Mouse (Mus musculus): ENCODE measurements around the gene Kank2. TPM values are rescaled to one million over a fixed set of nuclear protein-coding genes. Genes with fewer than 3 reads are reported as not detected.

Gene Kank2
- polyA plus RNA-seq, 1 experiment from 2014 or later = 2.8 TPM

DNA sequence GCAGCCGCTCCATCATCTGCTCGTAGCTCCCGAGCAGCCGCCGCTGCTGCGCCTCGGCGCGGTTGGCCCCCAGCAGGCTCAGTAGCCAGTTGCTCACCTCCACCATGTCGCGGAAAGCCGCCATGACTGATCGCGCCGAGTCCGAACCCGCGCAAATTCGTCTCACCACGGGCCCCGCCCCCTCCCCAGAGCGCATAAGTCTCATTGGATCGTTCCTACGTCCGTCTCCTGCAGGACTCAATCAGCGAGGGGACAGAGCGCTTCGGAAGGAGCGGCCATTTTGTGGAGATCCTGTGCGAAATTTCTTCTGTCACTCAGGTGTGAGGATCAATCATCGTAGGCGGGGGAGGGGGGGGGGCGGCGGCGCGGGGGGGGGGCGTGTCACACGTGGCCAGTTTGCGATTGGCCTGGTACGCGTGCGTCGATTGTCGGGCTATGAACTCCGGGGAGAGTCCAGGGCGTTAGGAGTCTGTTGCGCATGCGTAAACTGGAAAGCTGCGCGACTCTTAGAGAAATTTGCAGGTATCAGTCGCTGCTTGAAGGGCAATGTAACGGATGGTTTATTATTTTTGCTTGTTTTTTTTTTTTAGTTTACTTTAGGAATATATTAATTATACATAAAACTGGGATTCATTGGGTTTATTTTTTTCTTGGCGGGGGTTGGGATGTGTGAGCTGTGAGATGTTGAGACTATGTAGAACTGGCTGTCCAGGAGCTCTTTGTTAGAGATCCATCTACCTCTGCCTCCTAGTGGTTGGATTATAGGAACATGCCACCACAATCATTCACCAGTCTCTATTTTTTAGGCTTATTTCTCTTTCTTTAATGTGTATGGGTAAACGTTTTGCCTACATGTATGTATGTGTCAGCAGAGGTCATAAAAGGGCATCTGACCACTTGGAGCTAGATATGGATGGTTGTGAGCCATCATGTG is 38.1 kb downstream of the Kank2 start, which contains the start of gene Spc24:
Gene Spc24, minus strand, starts transcription at position 149 of the 934 bp plus-strand sequence.
- Histone ChIP-seq H3K36me3 (replicated peaks; ENCODE audit: insufficient read depth, low read length) (peaks cover 9% of the 10 kb centered on the region), H3K4me1 (ENCODE audit: insufficient read depth) (peaks cover 32% of the 10 kb centered on the region), H3K4me3 (ENCODE audit: low read depth, low read length) (peak within 1 kb of the TSS; percentile 90), H3K9ac (replicated peaks) (peak within 1 kb of the TSS; percentile 82), H3K4me2 (ENCODE audit: low read depth, low read length) (peak within 1 kb of the TSS; percentile 89), H3K27ac (ENCODE audit: low read depth) (peak within 1 kb of the TSS; percentile 81), H3K27me3 (ENCODE audit: insufficient read depth, low read length) (no peaks in the 10 kb centered on the region), H3K9me3 (ENCODE audit: low read length) (no peaks in the 10 kb centered on the region)
- TF ChIP-seq EP300 (IDR thresholded peaks at IDR 0.05; ENCODE audit: low read depth) (no peak), CTCF (IDR thresholded peaks at IDR 0.05; ENCODE audit: low read depth) (peak; percentile 72)
- ATAC-seq = peak; percentile 95
- WGBS (ENCODE audit: insufficient replicate concordance) = under 1% methylated on average over 48 of the region's 54 CpGs
- peak; percentile 96 for DNase-seq

DNA sequence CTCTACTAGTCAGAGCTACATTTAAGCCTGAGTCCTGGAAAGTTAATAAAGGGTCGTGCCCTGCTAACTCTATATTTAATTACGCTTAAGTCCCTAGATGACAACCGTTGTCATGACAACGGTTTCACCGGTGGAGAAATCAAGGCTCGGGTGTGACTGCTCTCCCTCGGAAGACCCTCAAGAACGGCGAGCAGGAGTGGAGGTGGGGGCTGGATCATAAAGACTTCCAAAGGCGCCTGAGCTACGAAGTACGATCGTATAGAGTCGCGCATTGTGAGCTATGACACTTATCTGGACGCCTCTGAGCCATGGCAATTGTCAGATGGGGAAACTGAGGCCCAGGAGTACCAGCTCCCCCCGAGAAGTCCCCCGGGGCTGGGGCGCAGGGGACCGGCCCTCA is 38.8 kb downstream of the Kank2 start:
- DNase-seq = no peak
- no peaks in the 10 kb centered on the region for H3K9me3 ChIP-seq (ENCODE audit: low read length)
- WGBS (ENCODE audit: insufficient replicate concordance) = under 1% methylated on average over 20 of the region's 20 CpGs
- H3K4me3 ChIP-seq (ENCODE audit: low read depth, low read length) = peak overlapping the region; percentile 90
- H3K27me3 ChIP-seq (ENCODE audit: insufficient read depth, low read length) = no peaks in the 10 kb centered on the region
- peak overlapping the region; percentile 82 for H3K9ac ChIP-seq (replicated peaks)
- peaks cover 12% of the 10 kb centered on the region for H3K36me3 ChIP-seq (replicated peaks; ENCODE audit: insufficient read depth, low read length)
- H3K27ac ChIP-seq (ENCODE audit: low read depth) = peak overlapping the region; percentile 41; the same call in 1 of the 2 replicates
- ATAC-seq = no peak; the same call in 1 of the 2 replicates
- H3K4me2 ChIP-seq (ENCODE audit: low read depth, low read length) = peak overlapping the region; percentile 89
- H3K4me1 ChIP-seq (ENCODE audit: insufficient read depth) = peaks cover 32% of the 10 kb centered on the region
- TF ChIP-seq EP300 (IDR thresholded peaks at IDR 0.05; ENCODE audit: low read depth) = no peak
- TF ChIP-seq CTCF (IDR thresholded peaks at IDR 0.05; ENCODE audit: low read depth) = no peak

GRCm38 (mm10) chr9:21758576-21759529 is 39.7 kb downstream of the Kank2 start:
- peaks cover 32% of the 10 kb centered on the region for H3K4me1 ChIP-seq (ENCODE audit: insufficient read depth)
- peak overlapping the region; percentile 82 for H3K9ac ChIP-seq (replicated peaks)
- no peaks in the 10 kb centered on the region for H3K9me3 ChIP-seq (ENCODE audit: low read length)
- no peaks in the 10 kb centered on the region for H3K27me3 ChIP-seq (ENCODE audit: insufficient read depth, low read length)
- H3K27ac ChIP-seq (ENCODE audit: low read depth) = no peak overlapping the region
- TF ChIP-seq CTCF (IDR thresholded peaks at IDR 0.05; ENCODE audit: low read depth) (no peak), EP300 (IDR thresholded peaks at IDR 0.05; ENCODE audit: low read depth) (no peak)
- ATAC-seq (no peak), DNase-seq (no peak)
- peaks cover 13% of the 10 kb centered on the region for H3K36me3 ChIP-seq (replicated peaks; ENCODE audit: insufficient read depth, low read length)
- peak overlapping the region; percentile 89 for H3K4me2 ChIP-seq (ENCODE audit: low read depth, low read length)
- peak overlapping the region; percentile 90 for H3K4me3 ChIP-seq (ENCODE audit: low read depth, low read length)
- 57% methylated on average over 14 of the region's 14 CpGs for WGBS (ENCODE audit: insufficient replicate concordance)

DNA sequence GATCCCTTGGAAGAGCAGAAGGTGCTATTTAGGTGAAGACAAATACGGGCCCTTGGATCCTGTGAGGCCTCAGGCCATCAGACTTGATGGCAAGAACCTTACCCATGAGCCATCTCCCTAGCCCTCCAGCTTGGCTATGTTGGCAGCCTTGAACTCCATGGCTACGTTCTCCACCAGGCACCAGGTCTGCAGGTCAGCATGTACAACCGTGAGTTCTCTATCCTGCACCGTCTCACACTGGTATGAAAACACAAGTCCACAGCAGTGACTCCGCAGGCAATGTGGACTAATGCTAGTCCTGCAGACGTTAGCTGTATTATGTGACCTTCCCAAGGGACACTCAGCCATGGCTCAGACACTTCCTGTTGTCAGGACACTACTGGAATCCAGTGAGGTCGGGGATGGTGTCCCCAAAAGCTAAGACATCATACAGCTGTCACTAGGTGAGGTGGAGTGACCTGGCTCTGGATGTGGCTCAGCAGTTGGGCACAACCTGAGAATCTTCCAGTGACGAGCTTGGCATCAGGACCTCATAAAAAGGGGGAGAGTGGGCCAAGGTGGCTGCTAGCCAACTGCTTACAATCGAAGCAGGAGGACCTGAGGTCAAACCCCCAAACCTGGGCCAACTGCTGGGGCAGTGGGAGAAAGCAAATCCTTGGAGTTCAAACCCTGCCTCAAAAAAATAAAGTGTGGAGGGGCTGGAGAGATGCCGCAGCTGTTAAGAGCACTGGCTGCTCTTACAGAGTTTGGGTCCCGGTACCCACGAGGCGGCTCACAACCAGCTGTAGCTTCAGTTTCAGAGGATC is 43.8 kb downstream of the Kank2 start:
- 81% methylated on average over 13 of the region's 13 CpGs for WGBS (ENCODE audit: insufficient replicate concordance)
- peaks cover 16% of the 10 kb centered on the region; the same call in 1 of the 2 replicates for H3K4me1 ChIP-seq (ENCODE audit: insufficient read depth)
- TF ChIP-seq EP300 (IDR thresholded peaks at IDR 0.05; ENCODE audit: low read depth) (no peak), CTCF (IDR thresholded peaks at IDR 0.05; ENCODE audit: low read depth) (no peak)
- H3K27ac ChIP-seq (ENCODE audit: low read depth) = no peak overlapping the region
- H3K9ac ChIP-seq (replicated peaks) = no peak overlapping the region
- H3K27me3 ChIP-seq (ENCODE audit: insufficient read depth, low read length) = no peaks in the 10 kb centered on the region
- H3K4me3 ChIP-seq (ENCODE audit: low read depth, low read length) = no peak overlapping the region
- DNase-seq (no peak), ATAC-seq (no peak)
- no peaks in the 10 kb centered on the region for H3K9me3 ChIP-seq (ENCODE audit: low read length)
- H3K4me2 ChIP-seq (ENCODE audit: low read depth, low read length) = no peak overlapping the region
- peaks cover 13% of the 10 kb centered on the region for H3K36me3 ChIP-seq (replicated peaks; ENCODE audit: insufficient read depth, low read length)

GRCm38 (mm10) chr9:21754003-21754402 is 44.5 kb downstream of the Kank2 start:
- no peak overlapping the region for H3K27ac ChIP-seq (ENCODE audit: low read depth)
- DNase-seq (no peak), ATAC-seq (peak; percentile 36; the same call in 1 of the 2 replicates)
- WGBS (ENCODE audit: insufficient replicate concordance) = 85% methylated on average over 2 of the region's 2 CpGs
- H3K9ac ChIP-seq (replicated peaks) = 0 out of 2 replicates have a peak overlapping the region, but pooled peaks have one; percentile 6
- peaks cover 9% of the 10 kb centered on the region; the same call in 1 of the 2 replicates for H3K4me1 ChIP-seq (ENCODE audit: insufficient read depth)
- H3K27me3 ChIP-seq (ENCODE audit: insufficient read depth, low read length) = no peaks in the 10 kb centered on the region
- H3K4me3 ChIP-seq (ENCODE audit: low read depth, low read length) = no peak overlapping the region
- no peak overlapping the region for H3K4me2 ChIP-seq (ENCODE audit: low read depth, low read length)
- TF ChIP-seq EP300 (IDR thresholded peaks at IDR 0.05; ENCODE audit: low read depth) (no peak), CTCF (IDR thresholded peaks at IDR 0.05; ENCODE audit: low read depth) (no peak)
- H3K9me3 ChIP-seq (ENCODE audit: low read length) = no peaks in the 10 kb centered on the region
- H3K36me3 ChIP-seq (replicated peaks; ENCODE audit: insufficient read depth, low read length) = peaks cover 19% of the 10 kb centered on the region
